In genomic region chr7:74330858-74331726, GRCm38 (mm10) we compare ENCODE assay signal across 14 mouse cellular contexts.
DNase-seq lines count a peak whose midpoint lies in the region; ATAC-seq and TF ChIP-seq lines count a peak whose summit lies in the region.
"Had no signal": no experiment of that assay in that cellular context is flagged by ENCODE, and none has a peak within 500 bp of the region (broad histone marks: within the 10 kb centered on the region; RNA-seq: fewer than 3 reads in every experiment).

No protein-coding gene starts in this region.

- peaks cover 6% of the 10 kb centered on the region; the same call in 1 of the 2 replicates for H3K36me3 ChIP-seq in kidney, embryonic 15.5 days
- no peaks in the 10 kb centered on the region; the same call in 1 of the 2 replicates for H3K36me3 ChIP-seq in kidney, adult 2 months (ENCODE audit: control insufficient read depth, insufficient read depth, low read length)
- H3K36me3 ChIP-seq in embryonic facial prominence, embryonic 14.5 days (ENCODE audit: control insufficient read depth, insufficient read depth, low read length), result no peaks in the 10 kb centered on the region
- H3K36me3 ChIP-seq in limb, embryonic 13.5 days, result no peaks in the 10 kb centered on the region
- H3K36me3 ChIP-seq: midbrain, embryonic 10.5 days had no signal

- no peak overlapping the region for H3K4me3 ChIP-seq in kidney, embryonic 15.5 days (replicated peaks)
- no peak overlapping the region for H3K4me3 ChIP-seq in kidney, adult 2 months (ENCODE audit: insufficient read depth, low read depth, low read length)
- no peak overlapping the region for H3K4me3 ChIP-seq in embryonic facial prominence, embryonic 14.5 days (ENCODE audit: low read depth, low read length)
- no peak overlapping the region for H3K4me3 ChIP-seq in limb, embryonic 13.5 days
- no peak overlapping the region for H3K4me3 ChIP-seq in cerebellum, adult 2 months (replicated peaks; ENCODE audit: insufficient read depth, low read depth, low read length)
- H3K4me3 ChIP-seq: midbrain, embryonic 10.5 days; myocyte had no signal

- H3K4me1 ChIP-seq in kidney, embryonic 15.5 days, result peaks cover 21% of the 10 kb centered on the region
- no peaks in the 10 kb centered on the region for H3K4me1 ChIP-seq in kidney, adult 2 months (ENCODE audit: control insufficient read depth, insufficient read depth, low read length)
- H3K4me1 ChIP-seq in embryonic facial prominence, embryonic 14.5 days (ENCODE audit: control insufficient read depth, insufficient read depth, low read length), result peaks cover 8% of the 10 kb centered on the region
- H3K4me1 ChIP-seq in limb, embryonic 13.5 days, result peaks cover 19% of the 10 kb centered on the region
- peaks cover 3% of the 10 kb centered on the region; the same call in 1 of the 2 replicates for H3K4me1 ChIP-seq in cerebellum, adult 2 months (ENCODE audit: control insufficient read depth, insufficient read depth, low read length)

- H3K9me3 ChIP-seq in kidney, embryonic 15.5 days (replicated peaks), result no peaks in the 10 kb centered on the region
- no peaks in the 10 kb centered on the region for H3K9me3 ChIP-seq in embryonic facial prominence, embryonic 14.5 days (ENCODE audit: control insufficient read depth, low read length)
- H3K9me3 ChIP-seq in limb, embryonic 13.5 days, result no peaks in the 10 kb centered on the region
- H3K9me3 ChIP-seq: midbrain, embryonic 10.5 days had no signal

- no peak overlapping the region for H3K9ac ChIP-seq in kidney, embryonic 15.5 days
- H3K9ac ChIP-seq in embryonic facial prominence, embryonic 14.5 days (ENCODE audit: low read depth, low read length), result no peak overlapping the region
- H3K9ac ChIP-seq in limb, embryonic 13.5 days, result no peak overlapping the region

- no peaks in the 10 kb centered on the region for H3K27me3 ChIP-seq in kidney, embryonic 15.5 days
- H3K27me3 ChIP-seq in kidney, adult 2 months (replicated peaks; ENCODE audit: control insufficient read depth, insufficient read depth, low read length), result no peaks in the 10 kb centered on the region
- no peaks in the 10 kb centered on the region for H3K27me3 ChIP-seq in embryonic facial prominence, embryonic 14.5 days (replicated peaks; ENCODE audit: control insufficient read depth, insufficient read depth, low read length)
- H3K27me3 ChIP-seq in limb, embryonic 13.5 days, result no peaks in the 10 kb centered on the region
- no peaks in the 10 kb centered on the region for H3K27me3 ChIP-seq in cerebellum, adult 2 months (ENCODE audit: control insufficient read depth, insufficient read depth, low read length)

- no peak for DNase-seq in kidney, adult 2 months
- DNase-seq in embryo, embryonic 10 days (ENCODE audit: low spot score), result peak; percentile 57
- peak; percentile 90 for DNase-seq in embryonic facial prominence, embryonic 14.5 days (ENCODE audit: low spot score)
- DNase-seq in gastrocnemius, postnatal 25 days, result no peak
- no peak for DNase-seq in cerebellum, adult 2 months
- DNase-seq: adrenal gland, postnatal 36 days; cerebellum, postnatal 36 days; kidney, postnatal 4 days; liver had no signal

- no peak for ATAC-seq in kidney, embryonic 15.5 days (replicated peaks; ENCODE audit: low FRiP score)
- ATAC-seq in embryonic facial prominence, embryonic 14.5 days (ENCODE audit: low read depth), result peak; percentile 89
- ATAC-seq in limb, embryonic 13.5 days (ENCODE audit: low FRiP score, low read depth), result peak; percentile 86
- ATAC-seq in inflammation-experienced regulatory T-cells, adult 6 months, result no peak

- no peak for TF ChIP-seq POLR2A in kidney, adult 2 months (IDR thresholded peaks at IDR 0.05; ENCODE audit: low read depth, low read length)
- no peak for TF ChIP-seq POLR2A in cerebellum, adult 2 months (IDR thresholded peaks at IDR 0.05; ENCODE audit: borderline replicate concordance, insufficient read depth, low read length)

- H3K4me2 ChIP-seq in kidney, embryonic 15.5 days, result no peak overlapping the region
- H3K4me2 ChIP-seq in embryonic facial prominence, embryonic 14.5 days (ENCODE audit: low read depth, low read length), result no peak overlapping the region
- H3K4me2 ChIP-seq in limb, embryonic 13.5 days (replicated peaks), result no peak overlapping the region

- WGBS in kidney, embryonic 15.5 days, result 41% methylated on average over 7 of the region's 7 CpGs
- 66% methylated on average over 7 of the region's 7 CpGs for WGBS in kidney, adult 2 months
- WGBS in embryonic facial prominence, embryonic 14.5 days, result 34% methylated on average over 7 of the region's 7 CpGs
- 33% methylated on average over 7 of the region's 7 CpGs for WGBS in limb, embryonic 13.5 days
- 80% methylated on average over 7 of the region's 7 CpGs for WGBS in cerebellum, adult 2 months

- no peak for TF ChIP-seq CTCF in kidney, adult 2 months (conservative IDR thresholded peaks at IDR 0.05; ENCODE audit: insufficient read depth, insufficient read length, low read depth, low read length)
- no peak for TF ChIP-seq CTCF in cerebellum, adult 2 months (IDR thresholded peaks at IDR 0.05; ENCODE audit: borderline replicate concordance, insufficient read depth, low read depth, low read length)

- H3K27ac ChIP-seq in kidney, embryonic 15.5 days, result 0 out of 2 replicates have a peak overlapping the region, but pooled peaks have one; percentile 15
- no peak overlapping the region for H3K27ac ChIP-seq in kidney, adult 2 months (ENCODE audit: insufficient read depth, low read depth, low read length)
- H3K27ac ChIP-seq in embryonic facial prominence, embryonic 14.5 days (replicated peaks; ENCODE audit: low read depth, low read length), result no peak overlapping the region
- H3K27ac ChIP-seq in limb, embryonic 13.5 days, result peak overlapping the region; percentile 44; the same call in 1 of the 2 replicates
- H3K27ac ChIP-seq in cerebellum, adult 2 months (ENCODE audit: insufficient read depth, low read length), result no peak overlapping the region
- H3K27ac ChIP-seq: midbrain, embryonic 10.5 days had no signal

Comparison
In these comparisons a context has a peak if more than half of its experiments do, and no peak if none do; other contexts are left out.
1. H3K27ac ChIP-seq: peak in kidney, embryonic 15.5 days (single experiment) and limb, embryonic 13.5 days (single experiment); none in kidney, adult 2 months (single experiment), embryonic facial prominence, embryonic 14.5 days (single experiment) and cerebellum, adult 2 months (single experiment).
2. ATAC-seq: peak in embryonic facial prominence, embryonic 14.5 days (single experiment) and limb, embryonic 13.5 days (single experiment); none in kidney, embryonic 15.5 days (single experiment) and inflammation-experienced regulatory T-cells, adult 6 months (single experiment).
3. DNase-seq: peak in embryo, embryonic 10 days (single experiment) and embryonic facial prominence, embryonic 14.5 days (single experiment); none in kidney, adult 2 months (single experiment), gastrocnemius, postnatal 25 days (single experiment) and cerebellum, adult 2 months (0 of 2).